15 mouse cellular contexts compared by ENCODE assay signal in genomic region chr3:104672041-104672440, GRCm38 (mm10). TPM values are rescaled to one million over a fixed set of nuclear protein-coding genes. Genes with fewer than 3 reads are reported as not detected.
DNase-seq lines count a peak whose midpoint lies in the region; ATAC-seq lines count a peak whose summit lies in the region.
"Had no signal": no experiment of that assay in that cellular context is flagged by ENCODE, and none has a peak within 500 bp of the region (broad histone marks: within the 10 kb centered on the region; RNA-seq: fewer than 3 reads in every experiment).

No protein-coding gene starts in this region.

- H3K9me3 ChIP-seq in erythroblast, embryonic 14.5 days (ENCODE audit: control insufficient read depth, low read length): no peaks in the 10 kb centered on the region
- H3K9me3 ChIP-seq: embryonic facial prominence, embryonic 13.5 days; hindbrain, embryonic 13.5 days; limb, embryonic 13.5 days had no signal

- H3K36me3 ChIP-seq in erythroblast, embryonic 14.5 days (ENCODE audit: control insufficient read depth): peaks cover 7% of the 10 kb centered on the region
- H3K36me3 ChIP-seq: embryonic facial prominence, embryonic 13.5 days; hindbrain, embryonic 13.5 days; limb, embryonic 13.5 days had no signal

- DNase-seq in layer of hippocampus, adult 11-12 months (ENCODE audit: low spot score): peak; percentile 33
- DNase-seq in layer of hippocampus, postnatal 36 days: no peak
- no peak for DNase-seq in cerebellum, adult 11 months
- DNase-seq: adrenal gland, adult 8-10 months; heart, adult 11 months; kidney, adult 8-10 months had no signal

- ATAC-seq in erythroblast, adult 5-6 weeks (replicated peaks; ENCODE audit: low FRiP score, poor library complexity, severe bottlenecking): no peak
- 0 out of 2 replicates have a peak, but pooled peaks have one; percentile 22 for ATAC-seq in megakaryocyte, adult 5-6 weeks (ENCODE audit: poor library complexity, severe bottlenecking)
- no peak for ATAC-seq in inflammation-experienced regulatory T-cells, adult 6 months

- H3K4me3 ChIP-seq in erythroblast, embryonic 14.5 days (replicated peaks): peak overlapping the region; percentile 45
- H3K4me3 ChIP-seq in brown adipose tissue, adult 24 weeks (ENCODE audit: insufficient read depth, low read depth, low read length): no peak overlapping the region
- H3K4me3 ChIP-seq: embryonic facial prominence, embryonic 13.5 days; hindbrain, embryonic 13.5 days; limb, embryonic 13.5 days had no signal

- no peaks in the 10 kb centered on the region for H3K27me3 ChIP-seq in erythroblast, embryonic 14.5 days (ENCODE audit: control insufficient read depth)
- H3K27me3 ChIP-seq: CH12.LX; embryonic facial prominence, embryonic 13.5 days; hindbrain, embryonic 13.5 days; limb, embryonic 13.5 days had no signal

- peak overlapping the region; percentile 21; the same call in 1 of the 2 replicates for H3K27ac ChIP-seq in brown adipose tissue, adult 24 weeks (replicated peaks; ENCODE audit: low read depth, low read length)
- H3K27ac ChIP-seq: embryonic facial prominence, embryonic 13.5 days; hindbrain, embryonic 13.5 days; limb, embryonic 13.5 days had no signal

- peaks cover 87% of the 10 kb centered on the region for H3K4me1 ChIP-seq in erythroblast, embryonic 14.5 days (ENCODE audit: control insufficient read depth)
- peaks cover 38% of the 10 kb centered on the region for H3K4me1 ChIP-seq in brown adipose tissue, adult 24 weeks (ENCODE audit: control insufficient read depth, insufficient read depth, insufficient read length, low read length)

RNA-seq across cellular contexts. Expression of gene Slc16a1, which starts 33.6 kb away (rescaled TPM):
- polyA plus RNA-seq in erythroblast, embryonic 14.5 days (2012): 12.8 and 18.6 TPM in 2 replicates
- total RNA-seq in erythroblast, adult 5-6 weeks (2015; ENCODE audit: low replicate concordance): 342 and 346 TPM in 2 replicates
- 603 and 703 TPM in 2 replicates for total RNA-seq in erythroblast, adult 5-6 weeks (2017; ENCODE audit: low replicate concordance)
- 10 to 100 TPM; 24.1 to 29.1 TPM for total RNA-seq in layer of hippocampus, postnatal 36 days (2021)
- polyA plus RNA-seq in brown adipose tissue, adult 24 weeks (2012; ENCODE audit: insufficient read depth, insufficient read length, missing spikeins): 185 and 208 TPM in 2 replicates
- total RNA-seq in megakaryocyte, adult 5-6 weeks (2015): 7.3 and 9.2 TPM in 2 replicates
- total RNA-seq in megakaryocyte, adult 5-6 weeks (2017): 10.6 and 12.7 TPM in 2 replicates
- polyA plus RNA-seq in inflammation-experienced regulatory T-cells, adult 6 months (2017; shearing (Covaris generic)): 1 to 10 TPM; 5.7 to 9.9 (median 7.0) TPM

Comparison
In these comparisons a context has a peak if more than half of its experiments do, and no peak if none do; other contexts are left out.
1. RNA of gene Slc16a1, which starts 33.6 kb away (total RNA-seq): 342 to 703 TPM in erythroblast, adult 5-6 weeks; 24.1 to 29.1 TPM in layer of hippocampus, postnatal 36 days and 7.3 to 12.7 TPM in megakaryocyte, adult 5-6 weeks; every median in the first group is over 10 times any median in the second.